Mouse (Mus musculus) adrenal gland, postnatal 25 days (tissue): ENCODE results near the gene Larp1b. TPM values are rescaled to one million over a fixed set of nuclear protein-coding genes. Genes with fewer than 3 reads are reported as not detected.

ENCODE experiments used
- DNase-seq: peaks from one replicate; pipeline ENCODE4 v3.0.0; 2021; ENCODE audit warnings: mixed read lengths
- total RNA-seq: library from RNA; stranded (reverse); gene quantifications from 2 replicates; pipeline ENCODE4 v1.2.3, GENCODE M21; 2021

Larp1b gene
- total RNA-seq, 1 experiment from 2014 or later: 37.9 TPM

DNA sequence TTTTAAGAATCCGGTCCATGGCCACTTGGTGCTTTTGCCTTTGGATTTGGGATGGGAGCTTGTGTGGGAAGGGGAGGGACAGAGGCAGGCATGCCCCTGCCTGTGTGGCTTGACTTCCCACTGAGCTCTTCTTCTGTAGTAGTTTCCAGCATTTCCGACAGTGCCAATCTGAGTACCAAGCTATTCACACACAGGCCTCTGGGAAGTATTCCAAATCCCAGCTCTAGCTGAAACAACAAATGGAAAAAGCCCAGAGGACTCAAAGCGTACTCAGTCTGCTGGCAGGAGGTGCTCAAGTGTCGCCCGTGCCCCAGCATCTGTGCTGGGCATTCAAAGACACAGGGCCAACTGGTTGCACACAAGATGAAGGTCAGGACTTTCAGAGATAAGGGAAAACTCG lies 72.4 kb downstream of the Larp1b start:
- DNase-seq: no peak

DNA sequence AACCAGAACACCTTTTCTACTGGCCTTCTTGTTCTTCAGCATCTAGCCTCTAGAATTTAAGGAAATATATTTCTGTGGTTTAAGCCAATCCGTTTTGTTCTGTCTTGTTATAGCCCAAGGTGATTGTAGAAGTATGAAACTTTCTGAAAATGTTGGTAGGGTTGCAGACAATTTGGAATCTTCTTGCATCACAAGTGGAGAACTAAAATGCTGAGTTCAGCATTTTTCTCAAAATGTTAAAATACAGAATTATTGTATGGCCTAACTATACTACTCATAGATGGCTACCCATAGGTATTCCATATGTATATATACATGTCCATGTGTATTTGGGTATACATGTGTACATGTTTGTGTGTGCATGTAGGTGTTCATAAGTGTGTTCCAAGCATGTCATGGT lies 81.1 kb downstream of the Larp1b start:
- DNase-seq: no peak

DNA sequence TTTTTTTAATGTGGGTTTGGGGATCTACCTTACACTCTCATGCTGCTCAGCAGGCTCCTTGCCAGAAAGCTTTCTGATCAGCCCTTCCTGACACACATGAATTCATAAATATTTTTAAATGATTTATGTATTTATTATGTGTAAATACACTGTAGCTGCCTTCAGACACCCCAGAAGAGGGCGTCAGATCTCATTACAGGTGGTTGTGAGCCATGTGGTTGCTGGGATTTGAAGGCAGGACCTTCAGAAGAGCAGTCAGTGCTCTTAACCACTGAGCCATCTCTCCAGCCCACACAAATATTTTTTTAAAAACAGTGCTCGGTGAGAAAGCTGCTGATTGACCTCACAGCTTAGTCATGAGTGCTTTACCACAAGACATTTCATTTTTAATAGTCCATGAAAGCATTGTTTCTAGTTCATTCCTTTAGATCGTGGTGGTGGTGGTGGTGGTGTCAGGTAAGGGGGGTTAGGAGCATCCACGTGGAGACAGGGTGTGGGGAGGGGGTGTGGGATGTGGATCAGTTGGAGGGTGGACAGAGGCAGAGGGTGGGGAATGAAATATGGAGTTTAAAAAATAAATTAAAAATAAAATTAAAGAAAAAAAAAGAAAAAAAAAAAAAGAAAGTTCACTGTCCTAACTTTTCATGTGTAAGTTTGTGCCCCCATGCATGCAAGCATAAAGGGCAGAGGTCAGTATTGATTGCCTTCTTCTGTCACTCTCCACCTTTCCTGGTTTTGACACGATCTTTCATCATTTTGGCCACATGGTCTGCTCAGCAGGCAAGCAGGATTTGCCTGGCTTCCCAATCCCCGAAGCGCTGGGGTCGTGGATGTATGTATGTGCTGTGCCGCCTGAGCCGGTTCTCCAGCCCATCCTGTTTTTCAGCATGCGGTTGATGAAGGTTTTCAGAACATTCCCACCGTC lies 81.9 kb downstream of the Larp1b start:
- DNase-seq: no peak

DNA sequence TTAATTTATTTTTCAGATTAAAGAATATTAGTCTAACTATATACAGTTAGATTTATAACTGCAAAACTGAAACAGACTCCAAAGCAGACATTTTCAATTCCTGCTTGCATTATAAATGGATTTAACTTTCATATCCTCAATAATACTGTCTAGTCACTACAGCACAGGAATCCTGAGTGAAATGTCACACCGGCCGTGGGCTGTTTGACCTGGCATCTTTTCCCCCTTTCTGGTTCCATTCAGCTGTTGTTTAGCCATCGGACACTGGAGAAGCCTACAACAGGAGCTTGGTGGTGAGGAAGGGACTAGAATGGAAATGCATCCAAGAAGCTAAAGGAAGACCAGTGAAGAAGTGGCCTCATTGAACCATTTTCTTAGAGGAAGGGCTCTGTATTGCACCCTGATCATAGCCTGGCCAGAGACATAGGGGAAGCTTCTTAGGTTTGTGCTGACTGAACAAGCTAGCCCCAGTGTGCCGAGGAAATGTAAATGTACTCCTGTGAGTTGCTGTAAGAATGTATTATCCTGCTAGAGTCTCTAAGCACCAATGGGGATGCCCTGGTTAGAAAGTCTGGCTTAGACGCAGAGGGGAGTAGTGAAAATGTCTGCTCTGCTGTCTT lies 88.8 kb downstream of the Larp1b start:
- no peak for DNase-seq

DNA sequence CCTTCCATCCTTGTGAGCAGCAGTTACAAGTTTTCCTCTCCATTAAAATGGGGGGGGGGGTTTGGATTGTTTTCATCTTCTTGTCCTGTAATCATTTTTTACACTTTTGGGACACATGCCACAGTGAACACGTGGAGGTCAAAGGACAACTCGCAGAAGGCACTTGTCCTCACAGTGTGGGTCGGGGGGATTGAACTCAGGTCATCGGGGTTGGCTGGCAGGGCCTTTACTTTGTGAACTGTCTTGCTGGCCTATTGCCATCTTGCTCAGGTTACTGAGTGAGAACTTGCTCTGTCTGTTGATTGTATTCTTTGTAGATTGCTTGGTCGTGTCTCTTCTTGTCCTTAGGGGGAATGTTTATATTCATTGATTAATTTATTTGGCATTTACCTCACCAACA lies 91.6 kb downstream of the Larp1b start:
- no peak for DNase-seq

DNA sequence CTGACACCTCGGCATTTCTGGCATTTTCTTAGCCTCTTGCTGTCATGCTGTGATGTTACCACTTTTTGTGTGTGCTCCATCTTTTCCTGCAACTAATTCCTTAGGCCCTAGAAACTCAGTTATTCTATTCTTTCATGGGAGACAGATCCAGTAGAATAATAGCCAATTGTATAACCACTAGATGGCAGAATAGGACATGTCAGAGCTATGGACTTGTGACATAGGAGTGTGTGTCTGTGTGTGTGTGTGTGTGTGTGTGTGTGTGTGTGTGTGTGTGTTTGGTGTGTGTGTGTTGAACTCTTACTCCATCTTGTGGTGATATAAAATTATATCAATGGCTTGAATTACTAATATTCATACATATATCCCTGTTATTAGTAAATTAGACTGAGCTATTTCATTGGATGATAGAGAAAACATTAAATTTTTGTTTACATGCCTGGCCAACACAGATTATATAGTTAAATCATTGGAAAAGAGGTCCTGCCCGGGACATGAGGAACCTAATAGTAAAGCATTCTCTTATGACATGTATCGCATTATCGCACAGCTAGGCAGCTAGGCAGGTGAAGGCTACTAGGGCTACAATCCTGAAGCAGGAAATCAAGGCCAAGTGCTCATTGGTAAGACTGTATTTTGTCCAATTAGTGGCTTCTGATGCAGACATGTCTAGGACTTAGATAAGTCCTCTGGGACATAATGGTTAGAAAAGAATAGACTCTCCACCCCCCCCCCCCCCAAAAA lies 92.7 kb downstream of the Larp1b start:
- peak; percentile 6 for DNase-seq

DNA sequence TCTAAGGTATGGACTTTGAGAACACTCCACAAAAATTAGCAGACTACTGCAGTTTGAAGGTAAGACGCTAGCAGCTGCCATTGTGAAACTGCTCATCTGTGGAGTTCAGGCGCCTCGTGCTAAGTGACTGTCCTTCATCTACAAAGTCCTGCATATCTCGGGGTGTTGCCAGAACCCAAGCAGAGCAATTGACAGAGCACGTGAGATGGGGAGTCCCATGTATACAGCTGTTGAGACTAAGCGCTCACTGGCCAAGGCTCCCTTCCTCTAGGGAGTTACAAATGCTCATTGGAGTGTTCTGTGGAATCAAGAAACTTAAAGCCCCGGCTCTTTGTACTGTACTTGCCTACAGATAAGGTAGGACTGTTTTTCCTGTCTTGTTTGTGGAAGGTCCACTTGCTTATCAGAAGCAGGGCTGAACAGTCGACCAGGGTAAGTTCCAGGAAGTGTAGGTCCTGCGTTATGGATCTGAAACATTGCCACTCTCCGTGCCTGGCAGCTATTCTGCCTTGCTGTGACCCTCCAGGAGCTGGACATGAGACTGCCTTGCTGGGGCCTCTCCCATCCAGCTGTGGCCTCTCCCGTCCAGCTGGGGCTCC lies 94.2 kb downstream of the Larp1b start:
- DNase-seq: no peak

DNA sequence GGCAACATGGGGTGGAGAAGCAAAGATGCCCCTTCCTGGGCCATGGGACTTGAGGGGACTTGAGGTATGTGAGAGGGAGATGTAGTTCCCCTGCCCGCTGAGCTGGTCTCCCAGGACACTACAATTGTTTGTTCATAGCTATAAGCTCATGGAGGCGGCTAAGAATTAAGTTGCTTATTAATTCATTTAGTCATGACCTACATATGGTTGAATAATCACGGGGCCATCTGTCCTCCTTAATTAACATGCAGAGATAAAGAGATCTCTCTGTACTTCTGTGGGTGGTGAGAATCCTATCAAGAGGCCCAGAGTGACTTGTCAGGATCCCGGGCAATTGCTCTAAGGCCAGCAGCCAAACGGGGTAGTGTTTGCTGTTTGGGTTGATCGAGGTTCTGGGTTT lies 98.2 kb downstream of the Larp1b start:
- DNase-seq: no peak

DNA sequence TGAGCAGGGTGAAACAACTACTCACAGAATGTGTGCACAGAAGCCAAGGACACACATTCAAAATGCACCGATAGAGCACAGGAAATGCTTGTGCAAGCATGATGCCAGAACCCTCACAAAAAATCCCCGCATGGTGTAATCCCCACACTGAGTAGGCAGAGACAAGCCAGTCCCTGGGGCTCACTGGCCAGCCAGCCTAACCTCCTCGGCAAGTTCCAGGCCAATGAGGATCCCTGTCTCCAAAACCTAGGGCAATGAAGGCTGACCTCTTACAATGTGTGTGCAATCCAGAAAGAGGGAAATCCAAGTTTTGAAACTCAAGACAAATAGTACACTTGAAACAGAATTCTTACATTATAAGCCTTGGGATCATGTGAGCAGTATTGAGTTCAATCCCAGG lies 103.7 kb downstream of the Larp1b start:
- no peak for DNase-seq

DNA sequence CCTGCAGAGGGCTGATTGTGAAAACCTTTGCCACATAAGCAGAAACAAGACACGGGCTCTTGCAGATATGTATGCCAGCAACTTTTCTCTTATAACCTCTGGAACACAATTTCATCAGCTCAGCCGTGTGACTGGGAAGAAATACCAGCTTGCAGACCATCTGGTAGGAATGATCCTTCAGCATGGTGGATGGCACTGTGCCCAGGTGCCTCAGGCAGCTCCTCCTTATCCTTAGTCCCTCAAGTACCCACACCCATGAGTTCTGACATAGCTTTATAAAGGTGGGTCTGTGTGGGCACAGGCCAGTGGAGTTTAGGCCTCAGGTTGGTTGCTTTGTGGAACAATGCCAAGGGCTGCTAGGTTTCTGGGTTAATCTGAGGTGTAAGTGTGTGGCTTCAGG lies 108.8 kb downstream of the Larp1b start:
- DNase-seq: peak; percentile 27

DNA sequence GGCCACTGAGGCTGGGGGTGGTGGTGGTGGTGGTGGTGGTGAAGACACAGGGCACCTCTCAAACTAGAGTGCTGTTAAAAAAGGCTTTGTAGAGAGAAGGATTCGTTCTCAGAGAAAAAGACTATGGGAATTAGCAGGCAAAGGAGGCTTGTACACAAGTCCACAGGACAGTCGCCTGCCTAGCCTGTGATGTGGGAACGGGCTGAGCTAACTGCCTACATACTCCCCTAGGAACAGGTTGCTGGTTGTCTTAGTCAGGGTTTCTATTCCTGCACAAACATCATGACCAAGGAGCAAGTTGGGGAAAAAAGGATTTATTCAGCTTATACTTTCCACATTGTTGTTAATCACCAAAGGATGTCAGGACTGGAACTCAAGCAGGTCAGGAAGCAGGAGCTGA lies 109.6 kb downstream of the Larp1b start:
- DNase-seq: no peak

DNA sequence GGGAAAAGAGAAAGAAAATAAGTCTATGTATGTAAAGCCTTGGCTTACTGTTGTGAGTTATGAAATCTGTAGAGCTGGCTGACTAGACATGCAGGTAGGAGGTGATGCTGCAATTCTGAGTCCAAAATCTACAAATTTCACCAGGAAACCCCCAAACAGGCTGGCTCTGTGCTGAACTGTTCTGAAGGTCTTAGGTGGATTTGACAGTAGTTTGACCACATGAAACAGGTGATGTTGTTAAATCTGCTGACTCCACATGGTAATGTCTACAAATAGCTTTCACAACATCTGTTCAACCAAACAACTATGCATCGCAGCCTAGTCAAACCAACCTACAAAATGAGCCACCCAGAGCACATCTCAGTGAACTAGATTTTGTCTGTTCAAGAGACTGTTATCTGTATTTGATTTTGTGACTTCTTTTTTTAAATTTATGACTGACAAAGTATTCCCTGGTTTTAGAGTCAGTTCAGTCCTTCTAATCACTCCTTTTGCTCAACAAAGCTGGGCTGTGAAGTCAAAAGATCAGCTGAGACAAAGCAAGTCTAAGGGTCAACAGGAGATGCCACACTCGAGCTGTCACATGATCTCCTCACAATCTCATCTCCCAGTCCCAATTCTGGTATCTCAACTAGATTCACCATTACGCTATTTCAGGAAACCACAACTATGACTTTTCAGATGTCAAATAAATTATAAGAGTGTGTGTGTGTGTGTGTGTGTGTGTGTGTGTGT lies 112.4 kb downstream of the Larp1b start:
- no peak for DNase-seq

DNA sequence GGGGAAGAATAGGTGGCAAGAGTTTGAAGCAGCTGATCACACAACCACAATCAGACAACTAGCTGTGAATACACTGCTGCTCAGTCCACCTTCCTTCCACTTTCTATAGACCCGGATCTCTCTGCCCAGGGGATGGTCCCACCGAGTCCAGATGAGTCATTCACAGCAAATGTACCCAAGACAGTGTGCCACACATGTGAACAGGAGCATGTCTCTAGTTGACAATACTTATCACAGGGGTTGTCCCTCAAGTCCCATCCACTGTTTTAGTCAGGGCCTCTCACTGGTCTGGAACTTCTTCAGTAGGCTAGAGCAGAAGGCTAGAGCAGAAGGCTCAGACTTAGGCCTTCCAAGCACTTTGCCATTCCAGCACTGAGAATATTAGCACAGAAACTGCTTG lies 113.1 kb downstream of the Larp1b start:
- DNase-seq: no peak

DNA sequence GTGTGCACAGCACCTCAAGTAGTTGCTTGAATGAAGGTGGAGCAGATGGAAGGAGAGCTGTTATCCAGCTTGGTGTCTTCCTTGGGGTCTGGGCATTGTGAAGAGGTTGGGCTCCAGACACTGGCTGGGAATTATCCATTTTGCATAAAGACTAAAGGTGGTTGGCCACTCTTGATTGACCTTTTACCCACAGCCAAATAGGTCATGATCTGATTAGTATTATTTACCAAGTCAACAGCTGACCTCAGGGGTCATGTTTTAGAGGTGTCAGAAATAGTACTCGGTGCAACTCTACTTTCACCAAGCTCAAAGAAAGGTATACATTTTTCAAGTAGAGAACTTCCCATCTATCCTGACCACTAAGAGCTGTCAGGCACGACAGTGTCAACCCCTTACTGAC lies 115.7 kb downstream of the Larp1b start:
- DNase-seq: no peak

DNA sequence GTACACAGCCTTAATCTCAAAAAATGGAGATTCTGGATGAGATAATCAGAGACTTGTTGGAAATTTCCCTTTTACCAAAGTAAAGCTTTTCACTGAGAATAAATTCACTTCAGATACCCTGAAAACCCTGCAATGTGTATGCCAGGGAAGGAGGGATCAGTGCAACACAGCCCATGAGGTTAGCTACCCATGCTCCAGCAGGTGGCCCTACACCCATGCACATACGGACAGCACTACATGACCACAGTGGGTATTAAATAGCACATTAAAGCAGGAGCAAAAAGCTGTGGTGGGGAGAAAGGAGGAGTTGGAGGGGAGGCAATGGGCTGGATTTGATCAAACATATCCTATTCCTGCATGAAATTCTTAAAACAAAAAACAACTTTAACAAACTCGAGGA lies 120.9 kb downstream of the Larp1b start:
- DNase-seq: no peak

DNA sequence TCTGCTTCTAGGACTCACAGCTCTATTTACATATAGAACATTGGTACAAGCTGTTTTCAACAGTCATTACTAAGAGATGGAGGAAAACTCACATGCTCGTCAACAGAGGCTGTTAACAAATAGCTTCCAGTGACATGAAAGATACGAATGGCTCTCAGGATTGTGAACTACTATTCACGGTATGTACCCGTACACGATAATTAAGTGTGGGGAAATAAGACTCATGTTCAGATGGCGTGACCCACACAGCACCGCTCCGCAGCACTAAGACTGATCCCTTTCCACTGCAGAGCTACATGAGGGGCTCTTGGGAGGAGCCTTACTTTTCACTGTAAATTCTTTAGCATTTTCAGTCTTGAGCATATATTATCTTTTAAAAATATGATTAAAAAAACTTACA lies 125.7 kb downstream of the Larp1b start:
- DNase-seq: no peak

DNA sequence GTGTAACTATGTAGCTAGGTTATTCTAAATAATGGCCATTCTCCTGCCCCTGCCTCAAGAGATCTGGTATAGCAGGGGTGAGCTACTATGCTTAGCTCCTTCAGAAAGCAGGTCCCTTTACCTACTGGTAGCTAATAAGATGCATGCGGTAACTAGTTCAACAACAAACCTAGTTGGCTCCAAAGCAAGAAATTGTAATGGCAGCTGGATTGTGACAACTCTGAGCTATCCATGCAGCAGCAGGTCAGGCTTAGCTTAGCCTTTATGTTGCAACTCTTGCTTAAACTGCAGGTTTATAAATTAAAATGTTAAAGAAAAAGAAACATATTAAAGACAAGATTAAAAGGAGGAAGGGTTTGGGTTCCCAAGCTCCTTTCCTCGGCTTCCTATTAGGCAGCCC lies 129.0 kb downstream of the Larp1b start:
- no peak for DNase-seq

DNA sequence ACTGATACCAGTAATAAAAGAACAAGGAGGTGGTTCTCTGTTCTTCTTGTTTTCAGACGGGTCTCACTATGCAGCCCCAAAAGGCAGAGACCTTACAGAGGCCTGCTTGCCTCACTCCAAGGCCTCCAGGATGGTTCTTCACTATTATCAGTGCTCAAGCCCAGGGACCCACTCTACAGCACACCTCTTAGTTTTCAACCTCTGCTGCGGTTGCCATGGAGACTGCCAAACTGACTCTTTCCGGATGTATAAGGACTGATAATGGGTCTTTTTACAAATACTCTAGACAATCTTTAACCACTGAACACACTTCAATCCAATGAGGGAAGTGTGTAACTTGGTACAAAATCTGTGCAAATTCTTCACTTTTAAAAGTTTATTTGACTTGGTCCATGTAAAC lies 131.1 kb downstream of the Larp1b start:
- no peak for DNase-seq

DNA sequence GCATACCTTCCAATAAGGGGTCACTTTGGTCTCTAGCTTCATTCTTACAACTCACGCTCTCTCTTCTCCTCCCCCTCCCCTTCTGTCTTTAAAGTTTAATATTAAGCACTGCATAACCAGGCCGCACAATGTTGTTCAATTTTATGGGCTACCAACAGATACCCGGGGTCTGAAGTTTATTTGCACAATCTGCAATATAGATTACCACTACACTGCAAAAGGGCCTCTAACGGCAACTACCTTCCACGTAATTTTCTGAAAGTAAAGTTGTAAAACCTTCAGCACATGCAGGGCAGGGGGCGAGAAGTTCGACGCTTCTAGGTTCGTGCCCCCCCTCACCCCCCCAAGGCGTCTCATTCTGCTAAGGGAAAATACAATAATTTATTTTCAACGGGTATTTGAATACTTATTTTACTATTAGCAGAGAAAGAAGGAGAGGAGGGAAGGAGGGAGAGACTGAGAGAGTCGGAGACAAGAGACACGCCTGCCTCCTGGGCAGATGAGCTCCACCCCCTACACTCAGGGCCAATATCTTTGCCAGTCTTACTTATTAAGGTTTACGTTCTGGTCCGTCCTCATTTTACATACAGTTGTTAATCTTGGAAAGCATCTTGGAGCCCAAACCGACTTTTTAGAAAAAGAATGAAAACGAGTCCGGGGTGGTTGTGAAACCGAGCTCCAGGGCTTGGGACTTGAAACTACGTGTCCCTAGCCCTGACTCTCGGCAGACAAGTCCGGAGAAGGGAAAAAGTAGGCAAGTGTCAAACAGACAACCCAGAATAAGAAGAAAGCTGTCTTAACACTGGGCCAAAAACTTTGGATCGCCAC lies 132.1 kb downstream of the Larp1b start:
- peak; percentile 11 for DNase-seq

DNA sequence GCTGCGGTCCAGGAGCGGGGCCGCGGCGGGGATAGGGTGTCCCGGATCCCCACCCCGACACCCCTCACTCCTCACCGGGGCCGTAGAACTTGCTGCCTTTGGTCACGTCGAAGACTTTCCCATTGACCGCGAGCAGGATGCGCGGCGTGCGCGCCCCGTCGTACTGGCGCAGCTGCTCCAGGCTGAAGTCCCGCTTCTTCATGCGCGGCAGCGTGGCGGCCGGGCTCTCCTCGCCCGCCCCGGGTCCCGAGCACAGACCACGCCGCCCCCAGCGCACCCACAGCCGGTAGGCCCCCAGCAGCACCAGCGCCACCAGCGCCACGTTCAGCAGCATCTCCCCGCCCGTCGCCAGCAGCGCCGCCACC lies 132.9 kb downstream of the Larp1b start:
- DNase-seq: no peak
